Mouse (Mus musculus): ENCODE measurements at regions not wholly inside any gene's neighbourhood (a gene's known extent, or its start where the extent isn't known, plus 50 kb on each side); places are given as distances from the start of the nearest gene placed in this dataset.

DNA sequence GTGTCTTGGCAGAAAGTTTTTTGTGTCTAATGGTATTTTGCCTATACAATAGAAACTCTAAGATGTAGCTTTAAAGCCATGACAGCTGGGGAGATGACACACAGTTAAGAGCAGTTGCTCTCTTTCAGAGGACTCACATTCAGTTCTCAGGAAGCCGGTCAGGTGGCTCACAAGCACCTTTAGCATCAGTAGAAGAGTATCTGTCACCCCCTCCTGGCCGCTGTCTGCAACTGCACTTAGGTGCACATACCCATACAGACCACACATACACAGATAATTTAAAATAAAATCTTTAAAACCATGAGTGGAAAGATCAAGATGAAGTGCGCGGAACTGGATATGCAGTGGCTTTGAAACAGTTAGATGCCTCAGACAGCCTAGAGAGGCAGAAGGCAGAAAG is 178.3 kb upstream of the Chrm3 start:
- no peak for DNase-seq (ENCODE audit: low spot score in 2 of 2)

DNA sequence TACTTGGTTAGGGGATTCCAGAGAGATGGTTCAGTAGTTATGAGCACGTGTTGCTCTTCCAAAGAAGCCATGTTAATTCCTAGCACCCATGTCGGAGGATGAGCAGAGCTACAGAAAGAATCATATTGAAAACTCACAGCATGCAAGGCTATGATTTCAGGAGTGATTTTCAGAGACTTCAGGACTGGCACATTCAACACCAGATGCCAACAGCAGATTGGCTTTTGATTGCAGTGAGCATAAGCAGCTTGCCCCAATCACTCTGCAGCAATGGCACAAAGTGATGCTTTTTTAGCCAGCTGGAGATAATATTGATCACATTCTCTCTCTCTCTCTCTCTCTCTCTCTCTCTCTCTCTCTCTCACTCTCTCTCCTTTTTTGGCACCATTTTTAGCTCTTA is 166.6 kb upstream of the Chrm3 start:
- DNase-seq (ENCODE audit: low spot score in 2 of 2): no peak

GRCm38 (mm10) chr13:10526470-10527207 is 166.0 kb upstream of the Chrm3 start:
- no peak for DNase-seq (ENCODE audit: low spot score in 2 of 2)

DNA sequence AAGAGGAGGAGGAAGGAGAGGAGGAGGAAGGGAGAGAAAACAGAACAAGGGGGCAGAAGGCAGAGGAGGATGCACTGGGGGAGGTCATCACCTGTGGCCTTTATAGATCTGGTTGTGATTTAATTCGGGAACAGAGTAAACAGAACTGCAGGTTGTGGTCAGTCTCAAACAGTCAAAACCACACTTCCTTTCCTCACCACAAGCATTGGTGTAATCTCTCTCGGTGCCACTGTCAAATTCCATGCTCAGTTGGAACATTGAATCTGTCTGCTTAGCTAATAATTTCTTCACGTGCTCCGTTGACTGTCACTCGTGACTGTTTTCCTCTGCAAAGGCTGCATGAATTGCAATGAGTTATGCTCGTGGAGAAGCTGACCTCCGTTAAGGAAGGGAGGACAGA is 143.6 kb upstream of the Chrm3 start:
- no peak for DNase-seq (ENCODE audit: low spot score in 2 of 2)

DNA sequence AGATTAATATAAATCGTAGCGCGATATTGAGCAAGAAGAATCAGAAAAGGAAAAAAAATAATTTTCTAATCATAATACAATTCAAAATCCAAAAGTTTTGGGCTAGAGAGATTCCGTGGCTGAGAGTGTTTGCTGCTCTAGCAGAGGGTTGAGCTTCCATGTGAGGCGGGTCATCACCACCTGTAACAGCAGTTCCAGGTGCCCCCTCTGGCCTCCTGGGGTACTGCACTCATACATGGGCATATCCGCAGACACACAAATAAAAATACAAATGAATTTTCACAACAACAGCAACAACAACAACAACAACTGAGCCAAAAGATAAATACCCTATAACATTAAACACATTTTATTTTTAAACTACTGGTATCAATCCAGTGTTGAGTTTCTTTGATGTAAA is 94.7 kb upstream of the Chrm3 start:
- DNase-seq (ENCODE audit: low spot score in 2 of 2): no peak

DNA sequence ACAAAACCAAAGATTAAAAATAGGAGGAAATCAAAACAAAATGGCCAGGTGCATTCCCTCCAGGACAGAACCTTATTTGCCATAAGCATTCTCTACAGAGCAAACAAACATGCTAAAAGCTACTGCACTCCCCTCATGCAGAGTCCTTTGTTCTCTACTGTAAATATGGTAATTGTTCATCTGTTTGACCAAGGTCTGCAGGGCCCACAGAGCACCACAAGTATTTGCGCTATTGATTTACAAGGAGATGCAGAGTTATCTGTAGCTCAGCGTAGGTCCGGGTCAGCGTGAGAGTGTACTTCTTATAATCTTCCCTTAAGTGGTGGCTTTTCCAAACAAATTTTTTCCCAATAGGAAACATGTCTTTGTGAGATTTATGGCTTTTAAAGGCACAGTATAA is 94.0 kb upstream of the Chrm3 start:
- DNase-seq (ENCODE audit: low spot score in 2 of 2): no peak

DNA sequence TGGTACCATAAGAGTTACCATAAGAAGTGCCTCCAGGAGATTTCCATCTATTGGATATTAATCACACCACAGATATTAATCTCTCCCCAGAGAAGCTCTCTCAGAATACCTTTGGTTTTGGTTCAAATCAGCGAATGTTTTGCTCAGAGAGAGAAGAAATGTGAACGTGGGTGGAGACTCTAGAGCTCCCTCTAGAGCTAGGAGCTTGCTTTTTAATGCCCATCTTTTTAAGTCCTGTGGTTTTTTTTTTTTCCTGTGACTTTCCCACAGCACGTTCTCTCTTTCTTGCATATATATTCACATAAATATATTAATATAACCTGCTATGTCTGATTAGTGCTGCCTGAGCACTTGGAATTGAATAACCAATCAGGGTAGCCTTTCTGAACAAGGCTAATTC is 90.4 kb upstream of the Chrm3 start:
- DNase-seq (ENCODE audit: low spot score in 2 of 2): no peak

- DNase-seq (ENCODE audit: low spot score in 2 of 2): no peak
Observed at GRCm38 (mm10) chr13:10449502-10449901, 88.9 kb upstream of the Chrm3 start.

GRCm38 (mm10) chr13:10447806-10448205 is 87.2 kb upstream of the Chrm3 start:
- DNase-seq (ENCODE audit: low spot score in 2 of 2): no peak

- no peak for DNase-seq (ENCODE audit: low spot score in 2 of 2)
Observed at GRCm38 (mm10) chr13:10445679-10446078, 85.0 kb upstream of the Chrm3 start.

Measured in spleen, postnatal 36 days (tissue).